Mouse (Mus musculus) embryo, embryonic 11.5 days (tissue): ENCODE results near the gene Ddx60.

Experiments used
- DNase-seq: peaks from one replicate; pipeline ENCODE4 v3.0.0-alpha.2; 2012; ENCODE audit warnings: low read depth, low spot score

Ddx60 gene

GRCm38 (mm10) chr8:61985703-61986475 lies 58.0 kb downstream of the Ddx60 start:
- DNase-seq: no peak

- no peak for DNase-seq
Observed at GRCm38 (mm10) chr8:61989464-61989863, 61.6 kb downstream of the Ddx60 start.

- no peak for DNase-seq
Observed at GRCm38 (mm10) chr8:61992796-61993195, 64.9 kb downstream of the Ddx60 start.

GRCm38 (mm10) chr8:61997125-61997524 lies 69.2 kb downstream of the Ddx60 start:
- no peak for DNase-seq

- no peak for DNase-seq
Observed at GRCm38 (mm10) chr8:62014166-62014565, 86.3 kb downstream of the Ddx60 start.

- DNase-seq: no peak
Observed at GRCm38 (mm10) chr8:62014582-62014981, 86.7 kb downstream of the Ddx60 start.

GRCm38 (mm10) chr8:62034351-62034750 lies 106.5 kb downstream of the Ddx60 start:
- no peak for DNase-seq

- no peak for DNase-seq
Observed at GRCm38 (mm10) chr8:62046809-62047208, 118.9 kb downstream of the Ddx60 start.

GRCm38 (mm10) chr8:62060357-62060756 lies 132.5 kb downstream of the Ddx60 start:
- peak; percentile 7 for DNase-seq

GRCm38 (mm10) chr8:62068305-62068704 lies 140.4 kb downstream of the Ddx60 start:
- no peak for DNase-seq

GRCm38 (mm10) chr8:62080195-62080802 lies 152.4 kb downstream of the Ddx60 start:
- DNase-seq: peak; percentile 32

- DNase-seq: no peak
Observed at GRCm38 (mm10) chr8:62081804-62082203, 153.9 kb downstream of the Ddx60 start.
